Mouse (Mus musculus) forebrain, embryonic 10.5 days (tissue): Measurements from ENCODE around the gene Chrm5. TPM values are rescaled to one million over a fixed set of nuclear protein-coding genes. Genes with fewer than 3 reads are reported as not detected.
A peak's percentile ranks its signal among the peaks of the same experiment; 100 is the strongest.

ENCODE experiments used
- DNase-seq: peaks from one replicate; pipeline ENCODE4 v3.0.0-alpha.2; 2017; ENCODE audit warnings: low spot score; ENCODE audit errors: extremely low spot score
- H3K27ac ChIP-seq: fragments of 300-500 bp; sonication (generic); 2 replicates; pipeline ENCODE4 v1.5.1; 2016; ENCODE audit warnings: mild to moderate bottlenecking
- H3K27me3 ChIP-seq: fragments of 300-500 bp; sonication (generic); 2 replicates; pipeline ENCODE4 v1.6.1; 2016; ENCODE audit warnings: mild to moderate bottlenecking; ENCODE audit not compliant: poor library complexity, severe bottlenecking
- H3K36me3 ChIP-seq: fragments of 300-500 bp; sonication (generic); replicated peaks from 2 replicates; pipeline ENCODE4 v1.6.1; 2016; ENCODE audit warnings: mild to moderate bottlenecking, moderate library complexity
- H3K4me1 ChIP-seq: fragments of 300-500 bp; sonication (generic); 2 replicates; pipeline ENCODE4 v1.6.1; 2016
- H3K4me3 ChIP-seq: fragments of 300-500 bp; sonication (generic); 2 replicates; pipeline ENCODE4 v1.5.1; 2016; ENCODE audit warnings: mild to moderate bottlenecking, moderate library complexity
- H3K9me3 ChIP-seq: fragments of 300-500 bp; sonication (generic); 2 replicates; pipeline ENCODE4 v1.6.1; 2016; ENCODE audit warnings: mild to moderate bottlenecking, moderate library complexity
- WGBS: fragments of 180-500 bp; shearing (Covaris S2); methylation state at CpG from one replicate; pipeline ENCODE4 v1.1.7; 2016; 5-methylcytosine and 5-hydroxymethylcytosine counted together
- polyA plus RNA-seq: library from polyadenylated mRNA; unstranded; fragments of >200 nt; fragmentation: Nextera tagmentation; extraction: Ambion mirVana; gene quantifications from 2 replicates; pipeline ENCODE4 v1.2.1, GENCODE M21; 2016

Chrm5 gene
- 0.09 TPM in 1 of 2 replicates, not detected in the other for polyA plus RNA-seq

- Histone ChIP-seq H3K9me3 (no peaks in the 10 kb centered on the region), H3K4me3 (no peak within 1 kb of the TSS), H3K27me3 (no peaks in the 10 kb centered on the region), H3K36me3 (no peaks in the 10 kb centered on the region), H3K4me1 (no peaks in the 10 kb centered on the region), H3K27ac (no peak within 1 kb of the TSS)
- DNase-seq, result no peak
- 95% methylated on average over 5 of the region's 5 CpGs for WGBS
Observed at GRCm38 (mm10) chr2:112480669-112481068, at the start of gene Chrm5. Gene Chrm5 (minus strand): TSS chr2:112480769.

- WGBS, result 91% methylated on average over 3 of the region's 3 CpGs
Observed at GRCm38 (mm10) chr2:112526933-112527332, 46.4 kb upstream of the Chrm5 start.

GRCm38 (mm10) chr2:112520526-112521482 lies 40.2 kb upstream of the Chrm5 start:
- Histone ChIP-seq H3K4me1 (no peaks in the 10 kb centered on the region), H3K9me3 (no peaks in the 10 kb centered on the region), H3K36me3 (no peaks in the 10 kb centered on the region), H3K27me3 (no peaks in the 10 kb centered on the region), H3K27ac (no peak overlapping the region), H3K4me3 (no peak overlapping the region)
- 91% methylated on average over 4 of the region's 4 CpGs for WGBS
- no peak for DNase-seq

More at GRCm38 (mm10) chr2:112526933-112527332, 46.4 kb upstream of the Chrm5 start:
- no peaks in the 10 kb centered on the region for H3K9me3 ChIP-seq
- H3K4me1 ChIP-seq, result no peaks in the 10 kb centered on the region
- no peaks in the 10 kb centered on the region for H3K36me3 ChIP-seq
- no peak overlapping the region for H3K4me3 ChIP-seq
- H3K27me3 ChIP-seq, result no peaks in the 10 kb centered on the region
- DNase-seq, result no peak
- no peak overlapping the region for H3K27ac ChIP-seq

- H3K4me3 ChIP-seq, result no peak overlapping the region
- no peaks in the 10 kb centered on the region for H3K9me3 ChIP-seq
- no peaks in the 10 kb centered on the region for H3K4me1 ChIP-seq
- no peaks in the 10 kb centered on the region for H3K36me3 ChIP-seq
- no peaks in the 10 kb centered on the region for H3K27me3 ChIP-seq
- H3K27ac ChIP-seq, result no peak overlapping the region
- no peak for DNase-seq
Observed at GRCm38 (mm10) chr2:112518541-112518940, 38.0 kb upstream of the Chrm5 start.

GRCm38 (mm10) chr2:112517218-112517617 lies 36.6 kb upstream of the Chrm5 start:
- H3K27ac ChIP-seq, result no peak overlapping the region
- WGBS, result 88% methylated on average over 3 of the region's 3 CpGs
- H3K4me3 ChIP-seq, result no peak overlapping the region
- H3K27me3 ChIP-seq, result no peaks in the 10 kb centered on the region
- no peaks in the 10 kb centered on the region for H3K4me1 ChIP-seq
- no peaks in the 10 kb centered on the region for H3K9me3 ChIP-seq
- no peak for DNase-seq
- H3K36me3 ChIP-seq, result no peaks in the 10 kb centered on the region

- Histone ChIP-seq H3K27me3 (no peaks in the 10 kb centered on the region), H3K9me3 (no peaks in the 10 kb centered on the region), H3K4me1 (no peaks in the 10 kb centered on the region), H3K4me3 (no peak overlapping the region), H3K36me3 (no peaks in the 10 kb centered on the region), H3K27ac (no peak overlapping the region)
- DNase-seq, result no peak
- WGBS, result 87% methylated on average over 3 of the region's 3 CpGs
Observed at GRCm38 (mm10) chr2:112516728-112517127, 36.2 kb upstream of the Chrm5 start.

GRCm38 (mm10) chr2:112513036-112513435 lies 32.5 kb upstream of the Chrm5 start:
- no peaks in the 10 kb centered on the region for H3K4me1 ChIP-seq
- H3K36me3 ChIP-seq, result no peaks in the 10 kb centered on the region
- H3K27ac ChIP-seq, result no peak overlapping the region
- WGBS, result 89% methylated on average over 1 of the region's 1 CpGs
- DNase-seq, result no peak
- no peak overlapping the region for H3K4me3 ChIP-seq
- H3K27me3 ChIP-seq, result no peaks in the 10 kb centered on the region
- no peaks in the 10 kb centered on the region for H3K9me3 ChIP-seq

GRCm38 (mm10) chr2:112510140-112510539 lies 29.6 kb upstream of the Chrm5 start:
- 91% methylated on average over 4 of the region's 4 CpGs for WGBS
- Histone ChIP-seq H3K9me3 (no peaks in the 10 kb centered on the region), H3K27me3 (no peaks in the 10 kb centered on the region), H3K27ac (no peak overlapping the region), H3K36me3 (no peaks in the 10 kb centered on the region), H3K4me1 (no peaks in the 10 kb centered on the region), H3K4me3 (no peak overlapping the region)
- DNase-seq, result no peak

GRCm38 (mm10) chr2:112507444-112507843 lies 26.9 kb upstream of the Chrm5 start:
- 90% methylated on average over 1 of the region's 1 CpGs for WGBS
- Histone ChIP-seq H3K27me3 (no peaks in the 10 kb centered on the region), H3K9me3 (no peaks in the 10 kb centered on the region), H3K27ac (no peak overlapping the region), H3K4me1 (no peaks in the 10 kb centered on the region), H3K36me3 (no peaks in the 10 kb centered on the region), H3K4me3 (no peak overlapping the region)
- DNase-seq, result no peak

GRCm38 (mm10) chr2:112506841-112507435 lies 26.4 kb upstream of the Chrm5 start:
- WGBS, result 89% methylated on average over 5 of the region's 5 CpGs

GRCm38 (mm10) chr2:112503978-112504377 lies 23.4 kb upstream of the Chrm5 start:
- DNase-seq, result no peak
- H3K4me1 ChIP-seq, result peaks cover 11% of the 10 kb centered on the region
- H3K27me3 ChIP-seq, result no peaks in the 10 kb centered on the region
- no peak overlapping the region for H3K27ac ChIP-seq
- H3K4me3 ChIP-seq, result no peak overlapping the region
- H3K9me3 ChIP-seq, result no peaks in the 10 kb centered on the region
- WGBS, result 92% methylated on average over 6 of the region's 6 CpGs
- H3K36me3 ChIP-seq, result no peaks in the 10 kb centered on the region

More at GRCm38 (mm10) chr2:112506841-112507435, 26.4 kb upstream of the Chrm5 start:
- no peaks in the 10 kb centered on the region for H3K36me3 ChIP-seq
- no peak overlapping the region for H3K27ac ChIP-seq
- no peaks in the 10 kb centered on the region for H3K4me1 ChIP-seq
- H3K4me3 ChIP-seq, result no peak overlapping the region
- no peak for DNase-seq
- no peaks in the 10 kb centered on the region for H3K9me3 ChIP-seq
- no peaks in the 10 kb centered on the region for H3K27me3 ChIP-seq

GRCm38 (mm10) chr2:112501209-112501608 lies 20.6 kb upstream of the Chrm5 start:
- 7% methylated on average over 6 of the region's 6 CpGs for WGBS

GRCm38 (mm10) chr2:112497851-112498250 lies 17.3 kb upstream of the Chrm5 start:
- Histone ChIP-seq H3K9me3 (no peaks in the 10 kb centered on the region), H3K4me3 (no peak overlapping the region), H3K27ac (no peak overlapping the region), H3K36me3 (no peaks in the 10 kb centered on the region), H3K27me3 (no peaks in the 10 kb centered on the region), H3K4me1 (peaks cover 24% of the 10 kb centered on the region)
- DNase-seq, result no peak
- 77% methylated on average over 7 of the region's 7 CpGs for WGBS

More at GRCm38 (mm10) chr2:112501209-112501608, 20.6 kb upstream of the Chrm5 start:
- peak; percentile 60 for DNase-seq
- no peaks in the 10 kb centered on the region for H3K36me3 ChIP-seq
- no peaks in the 10 kb centered on the region for H3K27me3 ChIP-seq
- peak overlapping the region; percentile 40; the same call in 1 of the 2 replicates for H3K27ac ChIP-seq
- H3K9me3 ChIP-seq, result no peaks in the 10 kb centered on the region
- H3K4me3 ChIP-seq, result no peak overlapping the region
- peaks cover 15% of the 10 kb centered on the region for H3K4me1 ChIP-seq
